Mouse (Mus musculus) adipocyte (in vitro differentiated cells): ENCODE measurements around the gene Sspn.

Experiments
- DNase-seq: peaks from one replicate; pipeline ENCODE4 v3.0.0-alpha.2; 2016; ENCODE audit warnings: low spot score

Gene Sspn

GRCm38 (mm10) chr6:145931341-145931740, at the start of gene Sspn:
TSS of gene Sspn (plus strand) at chr6:145931641.
- no peak for DNase-seq

- DNase-seq: no peak
These were observed 48.4 kb upstream of the Sspn start for GRCm38 (mm10) chr6:145883010-145883409.

- no peak for DNase-seq
These were observed 47.8 kb upstream of the Sspn start for GRCm38 (mm10) chr6:145883668-145884067.

- no peak for DNase-seq
These were observed 46.4 kb upstream of the Sspn start for GRCm38 (mm10) chr6:145885069-145885468.

GRCm38 (mm10) chr6:145886277-145886676, 45.2 kb upstream of the Sspn start:
- peak; percentile 79 for DNase-seq

GRCm38 (mm10) chr6:145887719-145888118, 43.7 kb upstream of the Sspn start:
- DNase-seq: no peak

GRCm38 (mm10) chr6:145891951-145892350, 39.5 kb upstream of the Sspn start:
- DNase-seq: no peak

GRCm38 (mm10) chr6:145892381-145893265, 38.8 kb upstream of the Sspn start:
- DNase-seq: no peak

GRCm38 (mm10) chr6:145893366-145894021, 37.9 kb upstream of the Sspn start:
- no peak for DNase-seq

- DNase-seq: no peak
These were observed 36.6 kb upstream of the Sspn start for GRCm38 (mm10) chr6:145894669-145895342.

GRCm38 (mm10) chr6:145904169-145904568, 27.3 kb upstream of the Sspn start:
- no peak for DNase-seq

GRCm38 (mm10) chr6:145904616-145905015, 26.8 kb upstream of the Sspn start:
- DNase-seq: no peak

GRCm38 (mm10) chr6:145906096-145906890, 25.1 kb upstream of the Sspn start:
- peak; percentile 56 for DNase-seq

- DNase-seq: no peak
These were observed 21.5 kb upstream of the Sspn start for GRCm38 (mm10) chr6:145909943-145910342.

- peak; percentile 70 for DNase-seq
These were observed 20.7 kb upstream of the Sspn start for GRCm38 (mm10) chr6:145910469-145911426.

GRCm38 (mm10) chr6:145912232-145912631, 19.2 kb upstream of the Sspn start:
- no peak for DNase-seq

GRCm38 (mm10) chr6:145915435-145915834, 16.0 kb upstream of the Sspn start:
- DNase-seq: no peak

GRCm38 (mm10) chr6:145916401-145916800, 15.0 kb upstream of the Sspn start:
- DNase-seq: no peak

GRCm38 (mm10) chr6:145918236-145918635, 13.2 kb upstream of the Sspn start:
- DNase-seq: no peak

GRCm38 (mm10) chr6:145923594-145923993, 7.8 kb upstream of the Sspn start:
- no peak for DNase-seq
